Mouse (Mus musculus) kidney, adult 2 months (tissue): Measurements from ENCODE around the gene Wdr47. TPM values are rescaled to one million over a fixed set of nuclear protein-coding genes. Genes with fewer than 3 reads are reported as not detected.

Source experiments
- DNase-seq: peaks from one replicate; pipeline ENCODE4 v3.0.0; 2021
- H3K27ac ChIP-seq: fragments of 200-500 bp; 2 replicates; pipeline ENCODE4 v1.5.1; 2012; ENCODE audit warnings: low read depth, low read length, control low read depth, inconsistent platforms; ENCODE audit not compliant: insufficient read depth
- H3K27me3 ChIP-seq: fragments of 200-500 bp; replicated peaks from 2 replicates; pipeline ENCODE4 v1.6.1; 2012; ENCODE audit warnings: mild to moderate bottlenecking, moderate library complexity, low read length, inconsistent platforms; ENCODE audit not compliant: control insufficient read depth, insufficient read depth
- H3K36me3 ChIP-seq: fragments of 200-500 bp; 2 replicates; pipeline ENCODE4 v1.6.1; 2012; ENCODE audit warnings: mild to moderate bottlenecking, moderate library complexity, low read length, inconsistent platforms; ENCODE audit not compliant: control insufficient read depth, insufficient read depth
- H3K4me1 ChIP-seq: fragments of 200-500 bp; 2 replicates; pipeline ENCODE4 v1.6.1; 2011; ENCODE audit warnings: low read length; ENCODE audit not compliant: control insufficient read depth, insufficient read depth
- H3K4me3 ChIP-seq: fragments of 200-500 bp; 2 replicates; pipeline ENCODE4 v1.5.1; 2011; ENCODE audit warnings: mild to moderate bottlenecking, low read depth, low read length, control low read depth; ENCODE audit not compliant: insufficient read depth
- CTCF ChIP-seq: fragments of 200-500 bp; conservative IDR thresholded peaks from 2 replicates; pipeline ENCODE4 v1.5.1; 2011; ENCODE audit warnings: low read depth, mild to moderate bottlenecking, control low read depth, low read length, moderate library complexity, mixed read lengths; ENCODE audit not compliant: insufficient read depth, insufficient read length
- POLR2A ChIP-seq: fragments of 200-500 bp; IDR thresholded peaks from one replicate; pipeline ENCODE4 v1.6.1; 2011; ENCODE audit warnings: low read depth, low read length, control low read depth
- WGBS: fragments of 180-500 bp; shearing (Covaris S2); methylation state at CpG from one replicate; pipeline ENCODE4 v1.1.7; 2018; 5-methylcytosine and 5-hydroxymethylcytosine counted together
- polyA plus RNA-seq: library from polyadenylated mRNA; depleted of rRNA; stranded (reverse); fragments of >200 nt; gene quantifications from 2 replicates; pipeline ENCODE4 v1.2.3, GENCODE M21; 2012; rRNA removed

Gene Wdr47
- polyA plus RNA-seq, 1 experiment: 5.6 TPM

DNA sequence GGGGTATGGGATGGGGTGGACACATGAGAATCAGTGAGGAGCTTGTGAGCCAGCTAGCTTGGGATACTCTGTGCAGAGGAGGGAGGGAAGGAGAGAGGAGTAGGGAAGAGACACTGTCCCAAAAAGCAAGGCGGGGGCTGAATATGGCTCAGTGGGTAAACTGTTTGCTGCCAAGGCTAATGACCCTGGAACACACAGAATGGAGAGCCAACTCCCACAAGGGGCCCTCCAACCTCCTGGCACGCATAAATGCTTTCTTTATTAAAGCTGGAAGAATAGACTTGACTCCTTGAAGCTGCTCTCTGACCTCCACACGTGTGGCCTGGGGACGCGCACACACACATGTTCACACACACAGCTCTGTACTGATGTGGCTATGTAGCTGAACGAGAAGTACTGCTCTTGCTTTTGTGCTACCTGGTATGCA lies 97.9 kb downstream of the Wdr47 start:
- no peaks in the 10 kb centered on the region for H3K36me3 ChIP-seq
- no peak for DNase-seq

DNA sequence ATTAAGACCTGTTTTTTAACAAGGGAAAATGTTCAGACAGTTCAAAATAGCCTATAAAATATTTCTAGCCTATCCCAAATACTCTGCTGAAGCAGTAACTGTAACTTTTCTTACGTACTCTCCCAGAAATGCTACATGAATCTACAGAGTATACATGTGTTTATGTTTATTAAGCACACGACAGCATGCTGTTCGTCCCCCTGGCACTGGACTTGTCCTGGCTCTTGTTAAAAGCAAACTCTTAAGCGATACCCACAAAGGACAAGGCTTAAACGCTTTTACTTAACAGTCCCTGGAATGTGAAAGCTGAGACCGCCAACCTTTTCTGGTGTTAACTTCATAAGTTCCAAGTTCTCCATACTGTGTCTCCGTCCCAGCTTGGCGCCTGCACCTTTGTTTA lies 98.4 kb downstream of the Wdr47 start:
- WGBS: 82% methylated on average over 8 of the region's 8 CpGs
- Histone ChIP-seq H3K4me1 (no peaks in the 10 kb centered on the region), H3K4me3 (no peak overlapping the region), H3K27me3 (no peaks in the 10 kb centered on the region), H3K36me3 (no peaks in the 10 kb centered on the region), H3K27ac (no peak overlapping the region)
- no peak for DNase-seq
- TF ChIP-seq POLR2A (no peak), CTCF (no peak)

More for the DNA sequence above, 97.9 kb downstream of the Wdr47 start:
- Histone ChIP-seq H3K27me3 (no peaks in the 10 kb centered on the region), H3K4me1 (no peaks in the 10 kb centered on the region), H3K27ac (no peak overlapping the region), H3K4me3 (no peak overlapping the region)
- WGBS: 71% methylated on average over 6 of the region's 6 CpGs
- TF ChIP-seq CTCF: no peak
- TF ChIP-seq POLR2A: no peak

DNA sequence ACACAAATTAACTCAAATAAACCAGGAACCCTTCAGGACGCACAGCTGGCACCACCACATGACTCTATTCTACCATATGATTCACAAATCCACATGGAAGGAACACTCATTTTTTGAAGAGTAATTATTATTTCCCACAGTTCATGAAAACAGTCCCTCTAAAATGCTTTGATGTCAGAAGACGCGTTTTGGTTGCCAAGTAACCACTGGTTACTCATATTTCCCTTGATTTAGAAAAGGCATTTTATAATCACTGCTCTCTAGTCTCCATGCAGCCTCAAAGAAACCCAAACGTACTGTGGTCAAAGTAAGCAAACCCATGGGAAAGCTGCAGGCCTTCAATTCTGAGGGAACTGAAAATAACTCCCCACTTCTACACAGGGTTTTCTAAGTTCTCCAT lies 98.9 kb downstream of the Wdr47 start:
- no peaks in the 10 kb centered on the region for H3K36me3 ChIP-seq
- WGBS: 82% methylated on average over 4 of the region's 4 CpGs

DNA sequence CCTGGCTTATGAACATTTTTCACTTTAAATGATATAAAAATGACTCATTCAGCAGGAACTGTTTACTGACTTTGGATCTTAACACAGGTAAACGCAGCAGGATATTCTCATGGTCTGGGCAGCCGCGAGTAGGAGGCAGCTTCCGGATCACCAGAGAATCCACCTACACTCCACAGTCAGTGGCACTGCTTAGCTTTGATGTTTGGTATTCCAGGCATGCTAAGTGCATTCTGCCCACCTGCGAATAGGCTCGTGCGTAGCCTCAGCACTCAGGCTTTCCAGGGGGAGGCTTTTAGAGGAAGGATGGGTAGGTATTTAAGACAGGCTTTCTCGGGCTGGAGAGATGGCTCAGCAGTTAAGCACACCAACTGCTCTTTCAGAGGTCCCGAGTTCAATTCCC lies 103.2 kb downstream of the Wdr47 start:
- Histone ChIP-seq H3K4me1 (no peaks in the 10 kb centered on the region), H3K4me3 (no peak overlapping the region), H3K36me3 (no peaks in the 10 kb centered on the region), H3K27me3 (no peaks in the 10 kb centered on the region), H3K27ac (no peak overlapping the region)
- DNase-seq: no peak
- TF ChIP-seq POLR2A (no peak), CTCF (no peak)
- WGBS: 88% methylated on average over 9 of the region's 9 CpGs

More for the DNA sequence above, 98.9 kb downstream of the Wdr47 start:
- TF ChIP-seq CTCF (no peak), POLR2A (no peak)
- H3K27ac ChIP-seq: no peak overlapping the region
- H3K4me3 ChIP-seq: no peak overlapping the region
- no peaks in the 10 kb centered on the region for H3K4me1 ChIP-seq
- no peak for DNase-seq
- no peaks in the 10 kb centered on the region for H3K27me3 ChIP-seq

Other genes with a start within 250 kb of the Wdr47 start
- gene Mybphl, start 226.4 kb upstream of the Wdr47 start, polyA plus RNA-seq: 0.06 TPM in 1 of 2 replicates, not detected in the other
- 1.6 and 1.7 TPM in 2 replicates for gene Psrc1, start 207.4 kb upstream of the Wdr47 start, polyA plus RNA-seq
- gene Celsr2, start 175.7 kb upstream of the Wdr47 start, polyA plus RNA-seq: 60.5 and 67.4 TPM in 2 replicates
- gene Sars, start 146.1 kb upstream of the Wdr47 start, polyA plus RNA-seq: 49.2 and 58.8 TPM in 2 replicates
- gene 1700013F07Rik, start 57.1 kb upstream of the Wdr47 start, polyA plus RNA-seq: 0.17 and 0.24 TPM in 2 replicates
- 0.25 and 0.37 TPM in 2 replicates for gene 5330417C22Rik, start 54.7 kb upstream of the Wdr47 start, polyA plus RNA-seq
- gene Tmem167b, start 28.8 kb upstream of the Wdr47 start, polyA plus RNA-seq: 6.4 and 7.5 TPM in 2 replicates
- 3.7 and 5.3 TPM in 2 replicates for gene Taf13, start 19.6 kb upstream of the Wdr47 start, polyA plus RNA-seq
- gene Clcc1, start 62.6 kb downstream of the Wdr47 start, polyA plus RNA-seq: 43.5 and 50.5 TPM in 2 replicates
- 1.6 and 1.8 TPM in 2 replicates for gene Gpsm2, start 131.0 kb downstream of the Wdr47 start, polyA plus RNA-seq
- not detected in 2 replicates for gene Aknad1, start 148.4 kb downstream of the Wdr47 start, polyA plus RNA-seq
- gene Stxbp3, start 249.2 kb downstream of the Wdr47 start, polyA plus RNA-seq: 10.5 and 14.4 TPM in 2 replicates